Mouse (Mus musculus): ENCODE measurements around the gene Vmn1r142.
"Not testable (repeated sequence)": the region's sequence is repeated elsewhere in the genome, so short reads cannot be mapped to it uniquely, and the experiment has no call there.

Vmn1r142 gene

DNA sequence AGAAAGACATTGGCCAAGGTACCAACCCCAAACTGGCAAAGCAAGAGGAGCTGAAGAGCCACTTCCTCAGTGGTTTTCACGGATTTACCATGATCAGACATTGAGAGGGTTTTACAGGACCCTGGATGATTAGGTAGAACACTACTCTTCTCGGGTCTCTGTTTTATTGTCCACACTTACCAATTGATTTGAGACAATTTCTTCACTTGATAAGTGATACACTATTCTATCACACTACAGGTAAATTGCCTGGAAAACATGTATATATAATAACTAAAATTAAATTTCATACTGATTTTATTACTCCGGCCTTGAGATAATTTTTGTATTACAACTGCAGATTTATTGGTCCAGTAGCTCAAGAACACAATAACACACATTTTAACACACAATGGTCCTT is at the start of gene Vmn1r142:
Gene Vmn1r142 (minus strand): TSS at position 101 of the 400 bp plus-strand sequence.
- DNase-seq = not testable (repeated sequence)

- not testable (repeated sequence) for DNase-seq
Measured at GRCm38 (mm10) chr7:22201164-22201563, 37.3 kb upstream of the Vmn1r142 start, which contains the start of gene Gm8653. Gene Gm8653, minus strand, starts transcription at chr7:22201264.

GRCm38 (mm10) chr7:22189077-22189476 is 25.2 kb upstream of the Vmn1r142 start, which contains the start of gene Vmn1r143:
Gene Vmn1r143, plus strand, starts transcription at chr7:22189377.
- DNase-seq = not testable (repeated sequence)

- DNase-seq = not testable (repeated sequence)
Measured at GRCm38 (mm10) chr7:22134641-22135040, 29.2 kb downstream of the Vmn1r142 start, which contains the start of gene Gm10666. Gene Gm10666, minus strand, starts transcription at chr7:22134741.

DNA sequence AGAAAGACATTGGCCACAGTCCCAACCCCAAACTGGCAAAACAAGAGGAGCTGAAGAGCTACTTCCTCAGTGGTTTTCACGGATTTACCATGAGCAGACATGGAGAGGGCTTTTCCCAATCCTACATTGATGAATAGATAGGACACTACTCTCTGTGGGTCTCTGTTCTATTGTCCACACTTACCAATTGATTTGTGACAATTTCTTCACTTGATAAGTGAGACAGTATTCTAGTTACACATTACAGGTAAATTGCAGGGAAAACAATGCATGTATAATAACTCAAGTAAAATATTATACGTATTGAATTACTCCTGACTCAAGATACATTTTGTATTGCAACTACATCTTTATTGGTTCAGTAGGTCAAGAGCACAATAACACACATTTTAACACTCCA is 45.7 kb downstream of the Vmn1r142 start, which contains the start of gene Gm16451:
Gene Gm16451 (minus strand): TSS at position 101 of the 400 bp plus-strand sequence.
- not testable (repeated sequence) for DNase-seq

Measured in right cerebral cortex, adult 18-20 months (tissue).